Mouse (Mus musculus) fibroblast of lung, adult 2 months (primary cell): Measurements from ENCODE around the gene Mlana.

Source experiments
- DNase-seq: peaks from one replicate; pipeline ENCODE4 v3.0.0-alpha.2; 2011; ENCODE audit warnings: low read depth

The Mlana gene

DNA sequence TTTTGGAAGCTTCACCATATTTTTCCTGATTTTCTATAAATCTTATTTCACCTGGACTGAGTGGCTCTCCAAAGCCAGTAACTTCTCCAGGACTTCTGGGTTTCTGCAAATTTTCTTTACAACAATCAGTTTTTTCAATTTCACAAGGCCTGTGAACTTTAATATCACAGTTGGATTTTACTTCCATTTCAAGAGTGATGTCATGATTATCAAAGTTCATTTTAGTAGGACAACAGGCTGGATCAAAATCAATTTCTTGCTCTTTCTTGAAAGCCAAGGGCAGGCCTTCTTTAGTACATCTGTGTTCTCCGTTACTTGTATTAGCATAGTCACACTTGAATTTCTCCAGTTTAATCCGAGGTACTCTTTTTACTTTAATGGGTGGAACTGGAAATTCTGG lies 56.3 kb downstream of the Mlana start:
- DNase-seq = no peak
